Mouse (Mus musculus) G1E (cell line): Measurements from ENCODE around the gene Siglec1.

Experiments
- CTCF ChIP-seq: IDR thresholded peaks from 2 replicates; pipeline ENCODE4 v1.5.1; 2012; ENCODE audit warnings: low read depth, low read length, inconsistent platforms, mixed read lengths
- GATA1 ChIP-seq: IDR thresholded peaks from 2 replicates; pipeline ENCODE4 v1.6.1; 2012; ENCODE audit warnings: borderline replicate concordance, low read length, inconsistent platforms, mixed read lengths
- POLR2AphosphoS5 ChIP-seq: IDR thresholded peaks from 2 replicates; pipeline ENCODE4 v1.6.1; 2012; ENCODE audit warnings: low read depth, low read length, inconsistent platforms; ENCODE audit not compliant: insufficient replicate concordance
- TAL1 ChIP-seq: conservative IDR thresholded peaks from 2 replicates; pipeline ENCODE4 v1.6.1; 2012; ENCODE audit warnings: low read depth, low read length, inconsistent platforms, mixed read lengths

GRCm38 (mm10) chr2:131036343-131036742 lies 50.2 kb downstream of the Siglec1 start:
- no peak for TF ChIP-seq TAL1
- no peak for TF ChIP-seq CTCF
- no peak for TF ChIP-seq POLR2AphosphoS5
- no peak for TF ChIP-seq GATA1
